Mouse (Mus musculus) limb, embryonic 13.5 days (tissue): ENCODE results near the gene Eepd1. TPM values are rescaled to one million over a fixed set of nuclear protein-coding genes. Genes with fewer than 3 reads are reported as not detected.
A peak's percentile ranks its signal among the peaks of the same experiment; 100 is the strongest.

Experiments used
- ATAC-seq: fragments of 200-750 bp; cut with Nextera tagmentation; 2 replicates; pipeline ENCODE4 v1.8.0; 2017; ENCODE audit warnings: low read depth, moderate number of reproducible peaks, moderate TSS enrichment; ENCODE audit not compliant: low FRiP score
- H3K27ac ChIP-seq: fragments of 300-500 bp; sonication (generic); 2 replicates; pipeline ENCODE4 v1.5.1; 2015; ENCODE audit warnings: inconsistent platforms, mild to moderate bottlenecking, moderate library complexity
- H3K27me3 ChIP-seq: fragments of 300-500 bp; sonication (generic); 2 replicates; pipeline ENCODE4 v1.6.1; 2015; ENCODE audit warnings: mild to moderate bottlenecking, inconsistent platforms
- H3K36me3 ChIP-seq: fragments of 300-500 bp; sonication (generic); 2 replicates; pipeline ENCODE4 v1.6.1; 2015; ENCODE audit warnings: inconsistent platforms, mild to moderate bottlenecking, moderate library complexity
- H3K4me1 ChIP-seq: fragments of 300-500 bp; sonication (generic); 2 replicates; pipeline ENCODE4 v1.6.1; 2015; ENCODE audit warnings: inconsistent platforms
- H3K4me2 ChIP-seq: fragments of 300-500 bp; sonication (generic); replicated peaks from 2 replicates; pipeline ENCODE4 v1.6.1; 2015; ENCODE audit warnings: inconsistent platforms, mild to moderate bottlenecking, moderate library complexity
- H3K4me3 ChIP-seq: fragments of 300-500 bp; sonication (generic); 2 replicates; pipeline ENCODE4 v1.5.1; 2015; ENCODE audit warnings: moderate library complexity, mild to moderate bottlenecking, inconsistent platforms
- H3K9ac ChIP-seq: fragments of 300-500 bp; sonication (generic); 2 replicates; pipeline ENCODE4 v1.6.1; 2015; ENCODE audit warnings: mild to moderate bottlenecking, inconsistent platforms
- H3K9me3 ChIP-seq: fragments of 300-500 bp; sonication (generic); 2 replicates; pipeline ENCODE4 v1.6.1; 2016; ENCODE audit warnings: inconsistent platforms
- WGBS: fragments of 180-500 bp; shearing (Covaris S2); methylation state at CpG from one replicate; pipeline ENCODE4 v1.1.7; 2015; 5-methylcytosine and 5-hydroxymethylcytosine counted together
- polyA plus RNA-seq: library from polyadenylated mRNA; unstranded; fragments of >200 nt; fragmentation: Nextera tagmentation; extraction: Ambion mirVana; gene quantifications from 2 replicates; pipeline ENCODE4 v1.2.1, GENCODE M21; 2015

Eepd1 gene
- polyA plus RNA-seq, 1 experiment from 2014 or later, result 22.8 TPM

- 78% methylated on average over 7 of the region's 7 CpGs for WGBS
- H3K4me3 ChIP-seq, result no peak overlapping the region
- no peaks in the 10 kb centered on the region for H3K9me3 ChIP-seq
- no peak overlapping the region for H3K9ac ChIP-seq
- H3K36me3 ChIP-seq, result no peaks in the 10 kb centered on the region
- no peak overlapping the region for H3K27ac ChIP-seq
- no peak overlapping the region for H3K4me2 ChIP-seq
- ATAC-seq, result no peak
- peaks cover 45% of the 10 kb centered on the region for H3K4me1 ChIP-seq
- no peaks in the 10 kb centered on the region for H3K27me3 ChIP-seq
Observed at GRCm38 (mm10) chr9:25516640-25517039, 35.3 kb downstream of the Eepd1 start.

GRCm38 (mm10) chr9:25517982-25518381 lies 36.6 kb downstream of the Eepd1 start:
- H3K27ac ChIP-seq, result 0 out of 2 replicates have a peak overlapping the region, but pooled peaks have one; percentile 6
- WGBS, result 29% methylated on average over 4 of the region's 4 CpGs
- H3K9me3 ChIP-seq, result no peaks in the 10 kb centered on the region
- 0 out of 2 replicates have a peak, but pooled peaks have one; percentile 29 for ATAC-seq
- H3K9ac ChIP-seq, result no peak overlapping the region
- H3K36me3 ChIP-seq, result no peaks in the 10 kb centered on the region
- H3K27me3 ChIP-seq, result no peaks in the 10 kb centered on the region
- H3K4me3 ChIP-seq, result no peak overlapping the region
- H3K4me2 ChIP-seq, result no peak overlapping the region
- H3K4me1 ChIP-seq, result peaks cover 40% of the 10 kb centered on the region

GRCm38 (mm10) chr9:25519193-25519592 lies 37.8 kb downstream of the Eepd1 start:
- no peak for ATAC-seq
- H3K36me3 ChIP-seq, result no peaks in the 10 kb centered on the region
- no peak overlapping the region for H3K9ac ChIP-seq
- WGBS, result 49% methylated on average over 6 of the region's 6 CpGs
- no peak overlapping the region for H3K4me2 ChIP-seq
- H3K4me1 ChIP-seq, result peaks cover 34% of the 10 kb centered on the region
- H3K4me3 ChIP-seq, result no peak overlapping the region
- no peaks in the 10 kb centered on the region for H3K9me3 ChIP-seq
- H3K27me3 ChIP-seq, result no peaks in the 10 kb centered on the region
- no peak overlapping the region; the same call in 1 of the 2 replicates for H3K27ac ChIP-seq

GRCm38 (mm10) chr9:25520826-25521225 lies 39.5 kb downstream of the Eepd1 start:
- no peak for ATAC-seq
- H3K9me3 ChIP-seq, result no peaks in the 10 kb centered on the region
- WGBS, result 72% methylated on average over 7 of the region's 7 CpGs
- no peak overlapping the region for H3K4me2 ChIP-seq
- no peak overlapping the region for H3K9ac ChIP-seq
- no peak overlapping the region for H3K27ac ChIP-seq
- H3K27me3 ChIP-seq, result no peaks in the 10 kb centered on the region
- no peak overlapping the region for H3K4me3 ChIP-seq
- H3K4me1 ChIP-seq, result peaks cover 33% of the 10 kb centered on the region
- H3K36me3 ChIP-seq, result no peaks in the 10 kb centered on the region

- Histone ChIP-seq H3K4me2 (no peak overlapping the region), H3K4me1 (peaks cover 34% of the 10 kb centered on the region), H3K27me3 (no peaks in the 10 kb centered on the region), H3K36me3 (no peaks in the 10 kb centered on the region), H3K4me3 (no peak overlapping the region), H3K9ac (no peak overlapping the region), H3K9me3 (no peaks in the 10 kb centered on the region), H3K27ac (no peak overlapping the region)
- 91% methylated on average over 2 of the region's 2 CpGs for WGBS
- no peak for ATAC-seq
Observed at GRCm38 (mm10) chr9:25521825-25522224, 40.5 kb downstream of the Eepd1 start.

- Histone ChIP-seq H3K4me1 (peaks cover 26% of the 10 kb centered on the region), H3K4me3 (no peak overlapping the region), H3K27me3 (no peaks in the 10 kb centered on the region), H3K27ac (peak overlapping the region; percentile 74), H3K36me3 (no peaks in the 10 kb centered on the region), H3K4me2 (no peak overlapping the region), H3K9me3 (no peaks in the 10 kb centered on the region), H3K9ac (no peak overlapping the region)
- 6% methylated on average over 1 of the region's 1 CpGs for WGBS
- ATAC-seq, result peak; percentile 21; the same call in 1 of the 2 replicates
Observed at GRCm38 (mm10) chr9:25526516-25526915, 45.2 kb downstream of the Eepd1 start.

GRCm38 (mm10) chr9:25526927-25527337 lies 45.6 kb downstream of the Eepd1 start:
- H3K4me3 ChIP-seq, result no peak overlapping the region
- ATAC-seq, result peak; percentile 95
- no peak overlapping the region for H3K9ac ChIP-seq
- H3K4me2 ChIP-seq, result peak overlapping the region; percentile 30
- H3K36me3 ChIP-seq, result no peaks in the 10 kb centered on the region
- H3K9me3 ChIP-seq, result no peaks in the 10 kb centered on the region
- H3K4me1 ChIP-seq, result peaks cover 26% of the 10 kb centered on the region
- peak overlapping the region; percentile 85 for H3K27ac ChIP-seq
- no peaks in the 10 kb centered on the region for H3K27me3 ChIP-seq

- peak overlapping the region; percentile 85 for H3K27ac ChIP-seq
- peaks cover 26% of the 10 kb centered on the region for H3K4me1 ChIP-seq
- no peak overlapping the region for H3K4me3 ChIP-seq
- H3K27me3 ChIP-seq, result no peaks in the 10 kb centered on the region
- ATAC-seq, result peak; percentile 70
- no peaks in the 10 kb centered on the region for H3K9me3 ChIP-seq
- WGBS, result 24% methylated on average over 7 of the region's 7 CpGs
- H3K9ac ChIP-seq, result no peak overlapping the region
- peak overlapping the region; percentile 30 for H3K4me2 ChIP-seq
- no peaks in the 10 kb centered on the region for H3K36me3 ChIP-seq
Observed at GRCm38 (mm10) chr9:25527359-25528038, 46.2 kb downstream of the Eepd1 start.

- no peak for ATAC-seq
- 80% methylated on average over 1 of the region's 1 CpGs for WGBS
- no peaks in the 10 kb centered on the region for H3K27me3 ChIP-seq
- H3K4me2 ChIP-seq, result no peak overlapping the region
- H3K36me3 ChIP-seq, result no peaks in the 10 kb centered on the region
- H3K27ac ChIP-seq, result no peak overlapping the region
- H3K9me3 ChIP-seq, result no peaks in the 10 kb centered on the region
- no peak overlapping the region for H3K4me3 ChIP-seq
- H3K4me1 ChIP-seq, result peaks cover 25% of the 10 kb centered on the region
- no peak overlapping the region for H3K9ac ChIP-seq
Observed at GRCm38 (mm10) chr9:25531627-25532026, 50.3 kb downstream of the Eepd1 start.

GRCm38 (mm10) chr9:25532105-25532504 lies 50.8 kb downstream of the Eepd1 start:
- no peak overlapping the region for H3K27ac ChIP-seq
- H3K4me3 ChIP-seq, result no peak overlapping the region
- WGBS, result 67% methylated on average over 3 of the region's 3 CpGs
- H3K4me2 ChIP-seq, result no peak overlapping the region
- no peak overlapping the region for H3K9ac ChIP-seq
- no peaks in the 10 kb centered on the region for H3K9me3 ChIP-seq
- H3K4me1 ChIP-seq, result peaks cover 21% of the 10 kb centered on the region
- H3K27me3 ChIP-seq, result no peaks in the 10 kb centered on the region
- H3K36me3 ChIP-seq, result no peaks in the 10 kb centered on the region
- no peak for ATAC-seq

GRCm38 (mm10) chr9:25535487-25535886 lies 54.1 kb downstream of the Eepd1 start:
- 0 out of 2 replicates have a peak, but pooled peaks cover 10% of the 10 kb centered on the region for H3K4me1 ChIP-seq
- H3K4me2 ChIP-seq, result no peak overlapping the region
- no peaks in the 10 kb centered on the region for H3K36me3 ChIP-seq
- H3K27me3 ChIP-seq, result no peaks in the 10 kb centered on the region
- H3K27ac ChIP-seq, result no peak overlapping the region
- ATAC-seq, result no peak
- no peak overlapping the region for H3K9ac ChIP-seq
- H3K9me3 ChIP-seq, result no peaks in the 10 kb centered on the region
- H3K4me3 ChIP-seq, result no peak overlapping the region
- WGBS, result 53% methylated on average over 3 of the region's 3 CpGs

- H3K4me3 ChIP-seq, result no peak overlapping the region
- H3K4me1 ChIP-seq, result peaks cover 18% of the 10 kb centered on the region
- H3K36me3 ChIP-seq, result no peaks in the 10 kb centered on the region
- no peak overlapping the region for H3K4me2 ChIP-seq
- no peak overlapping the region for H3K9ac ChIP-seq
- H3K27me3 ChIP-seq, result no peaks in the 10 kb centered on the region
- H3K9me3 ChIP-seq, result no peaks in the 10 kb centered on the region
- 81% methylated on average over 2 of the region's 2 CpGs for WGBS
- no peak for ATAC-seq
- no peak overlapping the region for H3K27ac ChIP-seq
Observed at GRCm38 (mm10) chr9:25539461-25539860, 58.1 kb downstream of the Eepd1 start.

GRCm38 (mm10) chr9:25541355-25541754 lies 60.0 kb downstream of the Eepd1 start:
- no peaks in the 10 kb centered on the region for H3K36me3 ChIP-seq
- no peak overlapping the region for H3K4me2 ChIP-seq
- 50% methylated on average over 4 of the region's 4 CpGs for WGBS
- no peaks in the 10 kb centered on the region for H3K27me3 ChIP-seq
- H3K4me3 ChIP-seq, result no peak overlapping the region
- no peak overlapping the region for H3K27ac ChIP-seq
- no peak overlapping the region for H3K9ac ChIP-seq
- H3K4me1 ChIP-seq, result peaks cover 28% of the 10 kb centered on the region
- no peaks in the 10 kb centered on the region for H3K9me3 ChIP-seq
- ATAC-seq, result no peak
